Mouse (Mus musculus) spleen, postnatal 36 days (tissue): ENCODE results near the gene Isg20l2.

ENCODE experiments used
- DNase-seq, 2 experiments: peaks; one replicate each; pipeline ENCODE4 v3.0.0; 2022; ENCODE audit warnings: low spot score in 2 of 2, mixed read lengths in 1 of 2

Gene Isg20l2

GRCm38 (mm10) chr3:87910573-87911141 is 19.5 kb upstream of the Isg20l2 start:
- DNase-seq = peak; percentile 49 to 57

- no peak for DNase-seq
Observed at GRCm38 (mm10) chr3:87913491-87913890, 16.6 kb upstream of the Isg20l2 start.

- DNase-seq = no peak
Observed at GRCm38 (mm10) chr3:87913891-87914290, 16.2 kb upstream of the Isg20l2 start.

GRCm38 (mm10) chr3:87916990-87917389 is 13.1 kb upstream of the Isg20l2 start:
- DNase-seq = no peak

GRCm38 (mm10) chr3:87918551-87918950 is 11.6 kb upstream of the Isg20l2 start:
- no peak for DNase-seq

- DNase-seq = peak; percentile 78 to 83
Observed at GRCm38 (mm10) chr3:87919336-87920108, 10.6 kb upstream of the Isg20l2 start, which contains the start of gene Mrpl24. Mrpl24 (plus strand) TSS chr3:87919506.

- no peak for DNase-seq
Observed at GRCm38 (mm10) chr3:87920270-87920943, 9.7 kb upstream of the Isg20l2 start.

- DNase-seq = no peak
Observed at GRCm38 (mm10) chr3:87924996-87925395, 5.1 kb upstream of the Isg20l2 start.

GRCm38 (mm10) chr3:87927452-87927851 is 2.7 kb upstream of the Isg20l2 start:
- DNase-seq = no peak

- DNase-seq = no peak
Observed at GRCm38 (mm10) chr3:87929341-87930077, 605 bp upstream of the Isg20l2 start.

GRCm38 (mm10) chr3:87934026-87934425 is 3.9 kb downstream of the Isg20l2 start:
- DNase-seq = no peak

- no peak for DNase-seq
Observed at GRCm38 (mm10) chr3:87934501-87934900, 4.4 kb downstream of the Isg20l2 start.

- no peak for DNase-seq
Observed at GRCm38 (mm10) chr3:87935201-87935600, 5.1 kb downstream of the Isg20l2 start.

GRCm38 (mm10) chr3:87935776-87936175 is 5.7 kb downstream of the Isg20l2 start:
- DNase-seq = peak; percentile 13 to 32

GRCm38 (mm10) chr3:87940611-87941010 is 10.5 kb downstream of the Isg20l2 start:
- DNase-seq = no peak

- no peak for DNase-seq
Observed at GRCm38 (mm10) chr3:87942471-87942870, 12.4 kb downstream of the Isg20l2 start.

GRCm38 (mm10) chr3:87943586-87943985 is 13.5 kb downstream of the Isg20l2 start:
- no peak for DNase-seq

- no peak for DNase-seq
Observed at GRCm38 (mm10) chr3:87944838-87945600, 14.9 kb downstream of the Isg20l2 start.

GRCm38 (mm10) chr3:87945781-87946540 is 15.8 kb downstream of the Isg20l2 start:
- no peak for DNase-seq

- no peak for DNase-seq
Observed at GRCm38 (mm10) chr3:87946541-87946860, 16.4 kb downstream of the Isg20l2 start.
